Mouse (Mus musculus) ES-E14 (cell line): ENCODE data around the gene Ripk1. TPM values are rescaled to one million over a fixed set of nuclear protein-coding genes. Genes with fewer than 3 reads are reported as not detected.

Experiments used
- DNase-seq: peaks from one replicate; pipeline ENCODE4 v3.0.0-alpha.2; 2013; ENCODE audit warnings: low read depth, low spot score
- H3K27ac ChIP-seq: 2 replicates; pipeline ENCODE4 v1.5.1; 2012; ENCODE audit warnings: low read depth, mild to moderate bottlenecking, low read length, moderate library complexity, mixed read lengths; ENCODE audit not compliant: poor library complexity, insufficient read depth, severe bottlenecking
- H3K36me3 ChIP-seq: 2 replicates; pipeline ENCODE4 v1.6.1; 2012; ENCODE audit warnings: mild to moderate bottlenecking, low read length, moderate library complexity, mixed read lengths; ENCODE audit not compliant: control insufficient read depth, poor library complexity, insufficient read depth, severe bottlenecking
- H3K4me1 ChIP-seq, 2 experiments: fragments of 150-350 bp in 1 of 2; sonication (generic) in 1 of 2; 2 replicates each; pipeline ENCODE4 v1.6.1; 2012; ENCODE audit warnings: low read length in 2 of 2, mild to moderate bottlenecking in 1 of 2, mixed read lengths in 1 of 2; ENCODE audit not compliant: control insufficient read depth in 2 of 2, insufficient read depth in 2 of 2, poor library complexity in 1 of 2
- H3K4me3 ChIP-seq, 2 experiments: fragments of 150-350 bp in 1 of 2; sonication (generic) in 1 of 2; 2 replicates each; pipeline ENCODE4 v1.5.1; 2012; ENCODE audit warnings: low read length in 2 of 2, low read depth in 1 of 2, mild to moderate bottlenecking in 1 of 2, mixed read lengths in 1 of 2; ENCODE audit not compliant: insufficient read depth in 1 of 2, poor library complexity in 1 of 2, severe bottlenecking in 1 of 2
- H3K9ac ChIP-seq: 2 replicates; pipeline ENCODE4 v1.6.1; 2012; ENCODE audit warnings: low read depth, mild to moderate bottlenecking, low read length, mixed read lengths; ENCODE audit not compliant: poor library complexity, insufficient read depth, severe bottlenecking
- H3K9me3 ChIP-seq: fragments of 150-350 bp; sonication (generic); 2 replicates; pipeline ENCODE4 v1.6.1; 2012; ENCODE audit warnings: low read depth, mild to moderate bottlenecking, low read length; ENCODE audit not compliant: control insufficient read depth, insufficient read depth
- CHD2 ChIP-seq: IDR thresholded peaks from 2 replicates; pipeline ENCODE4 v1.6.1; 2014; ENCODE audit warnings: mild to moderate bottlenecking, low read depth, low read length, inconsistent platforms
- HCFC1 ChIP-seq: IDR thresholded peaks from 2 replicates; pipeline ENCODE4 v1.6.1; 2012; ENCODE audit warnings: low read length, inconsistent platforms, borderline replicate concordance; ENCODE audit not compliant: insufficient read depth
- MAFK ChIP-seq: IDR thresholded peaks from 2 replicates; pipeline ENCODE4 v1.6.1; 2014; ENCODE audit warnings: mild to moderate bottlenecking, low read depth, low read length, inconsistent platforms; ENCODE audit not compliant: insufficient read depth
- ZC3H11A ChIP-seq: IDR thresholded peaks from 2 replicates; pipeline ENCODE4 v1.6.1; 2012; ENCODE audit warnings: low read depth, mild to moderate bottlenecking, inconsistent platforms, low read length, borderline replicate concordance
- ZNF384 ChIP-seq: IDR thresholded peaks from 2 replicates; pipeline ENCODE4 v1.6.1; 2012; ENCODE audit warnings: low read depth, low read length, inconsistent platforms
- in situ Hi-C, 2 experiments: fragments of 600-800 bp; cut with MboI; formaldehyde crosslinking; loops; one replicate each; pipeline ENCODE4 v1.15.1; 2025; ENCODE audit warnings: low sequenced_read_pairs in 2 of 2, inconsistent platforms in 1 of 2; ENCODE audit not compliant: unreplicated experiment in 2 of 2
- total RNA-seq: library from RNA; depleted of rRNA; stranded (reverse); fragments of 300-350 nt; gene quantifications from 2 replicates; pipeline ENCODE4 v1.2.3, GENCODE M21; 2012

The Ripk1 gene
- total RNA-seq, 1 experiment: 10.0 TPM

GRCm38 (mm10) chr13:34057252-34057651 is 55.1 kb downstream of the Ripk1 start:
- Histone ChIP-seq H3K36me3 (no peaks in the 10 kb centered on the region), H3K9me3 (no peaks in the 10 kb centered on the region), H3K4me3 (no peak overlapping the region), H3K27ac (no peak overlapping the region), H3K9ac (no peak overlapping the region), H3K4me1 (peaks cover 0 to 3% of the 10 kb centered on the region in 2 experiments; a peak in 1 of 4 replicates)
- in situ Hi-C loops: no loop called here
- TF ChIP-seq MAFK: no peak
- no peak for TF ChIP-seq ZNF384
- no peak for TF ChIP-seq ZC3H11A
- no peak for TF ChIP-seq CHD2
- TF ChIP-seq HCFC1: no peak
- no peak for DNase-seq

- Histone ChIP-seq H3K4me1 (no peaks in the 10 kb centered on the region; a peak in 1 of 4 replicates), H3K9me3 (no peaks in the 10 kb centered on the region), H3K9ac (no peak overlapping the region), H3K4me3 (no peak overlapping the region), H3K36me3 (no peaks in the 10 kb centered on the region; the same call in 1 of the 2 replicates), H3K27ac (peak overlapping the region; percentile 20; the same call in 1 of the 2 replicates)
- TF ChIP-seq CHD2 (no peak), HCFC1 (no peak), ZC3H11A (no peak), ZNF384 (no peak), MAFK (no peak)
- no peak for DNase-seq
- in situ Hi-C loops: no loop called here
These were observed 57.9 kb downstream of the Ripk1 start for GRCm38 (mm10) chr13:34060061-34060460.

- no peak overlapping the region for H3K27ac ChIP-seq
- no peak overlapping the region for H3K9ac ChIP-seq
- H3K36me3 ChIP-seq: no peaks in the 10 kb centered on the region; the same call in 1 of the 2 replicates
- DNase-seq: no peak
- H3K9me3 ChIP-seq: no peaks in the 10 kb centered on the region
- in situ Hi-C loops: no loop called here
- no peaks in the 10 kb centered on the region; a peak in 1 of 4 replicates for H3K4me1 ChIP-seq
- H3K4me3 ChIP-seq: no peak overlapping the region
- TF ChIP-seq HCFC1 (no peak), CHD2 (no peak), ZNF384 (no peak), MAFK (no peak), ZC3H11A (no peak)
These were observed 60.3 kb downstream of the Ripk1 start for GRCm38 (mm10) chr13:34062466-34062865.

GRCm38 (mm10) chr13:34066351-34066750 is 64.2 kb downstream of the Ripk1 start:
- TF ChIP-seq ZNF384 (no peak), CHD2 (no peak), ZC3H11A (no peak), MAFK (no peak), HCFC1 (no peak)
- Histone ChIP-seq H3K4me3 (no peak overlapping the region), H3K4me1 (peaks cover 0 to 2% of the 10 kb centered on the region in 2 experiments; a peak in 1 of 4 replicates), H3K9ac (no peak overlapping the region), H3K27ac (no peak overlapping the region), H3K36me3 (no peaks in the 10 kb centered on the region; the same call in 1 of the 2 replicates), H3K9me3 (no peaks in the 10 kb centered on the region)
- no peak for DNase-seq
- in situ Hi-C loops: no loop called here
